Mouse (Mus musculus) neural tube, embryonic 14.5 days (tissue): ENCODE data around the gene Gm29666. TPM values are rescaled to one million over a fixed set of nuclear protein-coding genes. Genes with fewer than 3 reads are reported as not detected.
A peak's percentile ranks its signal among the peaks of the same experiment; 100 is the strongest.

ENCODE experiments used
- microRNA-seq: library from miRNA; unstranded; fragments of <30 nt; microRNA quantifications from one replicate; pipeline ENCODE4, GENCODE M21; 2016
- polyA plus RNA-seq: library from polyadenylated mRNA; unstranded; fragments of >200 nt; fragmentation: Nextera tagmentation; extraction: Ambion mirVana; gene quantifications from 2 replicates; pipeline ENCODE4 v1.2.1, GENCODE M21; 2014

Gm29666 gene
- polyA plus RNA-seq, 1 experiment from 2014 or later: 0.96 TPM

Small RNA genes within 50 kb of the gene (microRNA-seq; reads per million reads assigned to microRNA genes)
- gene Mir1249: 66.0 reads per million, percentile 39 among the genes with 10 or more reads in this experiment

Other genes starting within 250 kb of the Gm29666 start
- 2.5 and 2.8 TPM in 2 replicates for gene Arhgap8, start 200.0 kb downstream of the Gm29666 start, polyA plus RNA-seq
- 9.2 and 12.5 TPM in 2 replicates for gene Phf21b, start 64.0 kb downstream of the Gm29666 start, polyA plus RNA-seq
- gene Nup50, start 3.4 kb upstream of the Gm29666 start, polyA plus RNA-seq: 21.9 and 28.7 TPM in 2 replicates
- 20.9 and 21.8 TPM in 2 replicates for gene 5031439G07Rik, start 68.5 kb upstream of the Gm29666 start, polyA plus RNA-seq
- 0.58 and 0.88 TPM in 2 replicates for gene Upk3a, start 97.1 kb upstream of the Gm29666 start, polyA plus RNA-seq
- 27.3 and 30.0 TPM in 2 replicates for gene Fam118a, start 108.9 kb upstream of the Gm29666 start, polyA plus RNA-seq
- gene Smc1b, start 211.9 kb upstream of the Gm29666 start, polyA plus RNA-seq: 0.08 and 0.35 TPM in 2 replicates
- gene Ribc2, start 212.0 kb upstream of the Gm29666 start, polyA plus RNA-seq: 0.37 and 0.83 TPM in 2 replicates